Mouse (Mus musculus) megakaryocyte, embryonic 14.5 days (primary cell): ENCODE data around the gene Lcn6. TPM values are rescaled to one million over a fixed set of nuclear protein-coding genes. Genes with fewer than 3 reads are reported as not detected.
"Not testable (repeated sequence)": the region's sequence is repeated elsewhere in the genome, so short reads cannot be mapped to it uniquely, and the experiment has no call there.

ENCODE experiments used
- H3K27me3 ChIP-seq: replicated peaks from 2 replicates; pipeline ENCODE3; 2012; ENCODE audit warnings: inconsistent platforms
- H3K36me3 ChIP-seq: replicated peaks from 2 replicates; pipeline ENCODE3; 2012; ENCODE audit warnings: low read length, inconsistent platforms, mixed read lengths
- H3K4me1 ChIP-seq: 2 replicates; pipeline ENCODE4 v1.6.1; 2012; ENCODE audit warnings: inconsistent platforms
- H3K4me3 ChIP-seq: replicated peaks from 2 replicates; pipeline ENCODE3; 2012; ENCODE audit warnings: moderate library complexity, mild to moderate bottlenecking, inconsistent platforms
- H3K9me3 ChIP-seq: 2 replicates; pipeline ENCODE4 v1.6.1; 2012; ENCODE audit warnings: inconsistent platforms
- FLI1 ChIP-seq: IDR thresholded peaks from 2 replicates; pipeline ENCODE4 v1.6.1; 2012; ENCODE audit warnings: low read length, inconsistent platforms, mixed read lengths
- GATA1 ChIP-seq: IDR thresholded peaks from 3 replicates; pipeline ENCODE4 v1.6.1; 2012; ENCODE audit warnings: mixed read lengths, low read length, inconsistent platforms, borderline replicate concordance
- polyA plus RNA-seq: library from polyadenylated mRNA; stranded (reverse); fragments of >175 nt; gene quantifications from 2 replicates; pipeline ENCODE4 v1.2.3, GENCODE M21; 2012; ENCODE audit warnings: low replicate concordance; ENCODE audit not compliant: insufficient read depth

Lcn6 gene
- polyA plus RNA-seq, 1 experiment: not detected

- Histone ChIP-seq H3K9me3 (no peaks in the 10 kb centered on the region), H3K27me3 (peaks cover 68% of the 10 kb centered on the region), H3K4me3 (no peak overlapping the region), H3K4me1 (peaks cover 24% of the 10 kb centered on the region), H3K36me3 (no peaks in the 10 kb centered on the region)
- TF ChIP-seq GATA1 (no peak), FLI1 (no peak)
Measured at GRCm38 (mm10) chr2:25701001-25701400, 24.4 kb downstream of the Lcn6 start.

DNA sequence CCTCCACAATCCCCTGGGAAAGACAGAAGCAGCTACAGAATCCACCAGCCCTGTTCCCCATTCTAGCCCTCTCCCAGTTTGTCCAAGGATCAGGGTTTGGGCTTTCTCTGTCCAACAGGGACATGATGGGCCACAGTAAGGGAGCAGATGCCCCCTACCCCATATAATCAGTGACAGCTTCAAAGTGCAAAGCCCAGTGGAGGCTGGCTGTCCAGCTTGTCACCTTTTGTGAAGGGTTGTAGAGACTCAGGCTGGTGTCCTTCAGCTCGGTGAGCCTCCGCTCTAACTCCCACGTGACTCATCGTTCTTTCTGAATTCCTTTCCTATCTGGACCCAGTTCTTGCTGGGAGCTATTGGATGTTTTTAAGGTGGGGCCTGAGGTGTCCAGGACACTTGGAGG lies 27.1 kb downstream of the Lcn6 start:
- H3K4me3 ChIP-seq: no peak overlapping the region
- no peaks in the 10 kb centered on the region for H3K36me3 ChIP-seq
- H3K27me3 ChIP-seq: peaks cover 71% of the 10 kb centered on the region
- H3K4me1 ChIP-seq: peaks cover 41% of the 10 kb centered on the region
- H3K9me3 ChIP-seq: no peaks in the 10 kb centered on the region
- TF ChIP-seq FLI1 (no peak), GATA1 (no peak)

GRCm38 (mm10) chr2:25706643-25707481 lies 30.3 kb downstream of the Lcn6 start, which contains the start of gene Bmyc:
TSS of gene Bmyc (plus strand) at chr2:25706739.
- no peak for TF ChIP-seq FLI1
- no peak for TF ChIP-seq GATA1
- H3K4me1 ChIP-seq: peaks cover 33% of the 10 kb centered on the region
- peaks cover 57% of the 10 kb centered on the region for H3K27me3 ChIP-seq
- H3K9me3 ChIP-seq: no peaks in the 10 kb centered on the region
- H3K36me3 ChIP-seq: no peaks in the 10 kb centered on the region
- peak within 1 kb of the TSS; percentile 94 for H3K4me3 ChIP-seq

GRCm38 (mm10) chr2:25708121-25708520 lies 31.5 kb downstream of the Lcn6 start:
- H3K9me3 ChIP-seq: no peaks in the 10 kb centered on the region
- no peaks in the 10 kb centered on the region for H3K36me3 ChIP-seq
- peaks cover 46% of the 10 kb centered on the region for H3K27me3 ChIP-seq
- TF ChIP-seq GATA1 (no peak), FLI1 (no peak)
- H3K4me1 ChIP-seq: peaks cover 23% of the 10 kb centered on the region
- H3K4me3 ChIP-seq: no peak overlapping the region

- not testable (repeated sequence) for H3K4me3 ChIP-seq, H3K36me3 ChIP-seq, H3K9me3 ChIP-seq
- H3K27me3 ChIP-seq: peaks cover 37% of the 10 kb centered on the region
- peaks cover 17% of the 10 kb centered on the region for H3K4me1 ChIP-seq
Measured at GRCm38 (mm10) chr2:25709056-25709455, 32.5 kb downstream of the Lcn6 start.

GRCm38 (mm10) chr2:25709791-25710190 lies 33.2 kb downstream of the Lcn6 start:
- H3K27me3 ChIP-seq: peaks cover 36% of the 10 kb centered on the region
- H3K4me1 ChIP-seq: peaks cover 17% of the 10 kb centered on the region
- not testable (repeated sequence) for H3K9me3 ChIP-seq, H3K36me3 ChIP-seq, H3K4me3 ChIP-seq

DNA sequence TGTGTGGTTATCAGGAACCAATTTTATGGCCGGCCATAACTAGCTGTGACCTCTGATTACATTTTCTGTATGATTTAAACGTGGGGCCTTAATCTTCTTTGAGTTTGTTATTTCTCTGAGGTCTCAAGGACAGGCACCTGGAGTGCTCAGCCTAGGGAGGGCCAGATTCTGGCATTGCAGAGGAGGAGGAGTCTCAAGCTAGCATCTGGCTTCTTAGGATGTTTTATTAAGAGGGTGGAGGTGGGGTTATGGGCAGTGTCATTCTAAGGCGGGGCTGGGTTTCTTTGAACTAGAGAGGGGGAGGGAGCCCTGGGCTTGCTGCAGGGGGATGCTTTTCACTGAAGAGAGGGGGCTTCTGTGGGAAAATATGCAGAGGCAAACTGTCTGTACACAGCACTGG lies 35.1 kb downstream of the Lcn6 start:
- Histone ChIP-seq H3K4me1 (peaks cover 13% of the 10 kb centered on the region), H3K27me3 (peaks cover 29% of the 10 kb centered on the region)
- not testable (repeated sequence) for H3K9me3 ChIP-seq, H3K4me3 ChIP-seq, H3K36me3 ChIP-seq

- peaks cover 16% of the 10 kb centered on the region for H3K27me3 ChIP-seq
- H3K4me1 ChIP-seq: no peaks in the 10 kb centered on the region
- no peak overlapping the region for H3K4me3 ChIP-seq
- H3K9me3 ChIP-seq: peaks cover 4% of the 10 kb centered on the region; the same call in 1 of the 2 replicates
- no peaks in the 10 kb centered on the region for H3K36me3 ChIP-seq
- TF ChIP-seq GATA1: no peak
- no peak for TF ChIP-seq FLI1
Measured at GRCm38 (mm10) chr2:25717222-25717621, 40.6 kb downstream of the Lcn6 start.

Other genes starting within 250 kb of the Lcn6 start
- 13.1 and 24.3 TPM in 2 replicates for gene Abca2, start 248.1 kb upstream of the Lcn6 start, polyA plus RNA-seq
- not detected in 2 replicates for gene Clic3, start 219.9 kb upstream of the Lcn6 start, polyA plus RNA-seq
- gene Paxx, start 215.7 kb upstream of the Lcn6 start, polyA plus RNA-seq: 51.1 and 52.3 TPM in 2 replicates
- gene Ptgds, start 206.7 kb upstream of the Lcn6 start, polyA plus RNA-seq: not detected in 2 replicates
- not detected in 2 replicates for gene Lcn12, start 182.9 kb upstream of the Lcn6 start, polyA plus RNA-seq
- 46.2 and 91.1 TPM in 2 replicates for gene Fbxw5, start 176.0 kb upstream of the Lcn6 start, polyA plus RNA-seq
- gene C8g, start 175.1 kb upstream of the Lcn6 start, polyA plus RNA-seq: 0.43 TPM in 1 of 2 replicates, not detected in the other
- gene Traf2, start 129.8 kb upstream of the Lcn6 start, polyA plus RNA-seq: 0.78 and 7.0 TPM in 2 replicates
- gene Edf1, start 118.9 kb upstream of the Lcn6 start, polyA plus RNA-seq: 316 and 1,404 TPM in 2 replicates
- gene Mamdc4, start 101.9 kb upstream of the Lcn6 start, polyA plus RNA-seq: 0.75 TPM in 1 of 2 replicates, not detected in the other
- 4.7 TPM in 1 of 2 replicates, not detected in the other for gene Phpt1, start 101.6 kb upstream of the Lcn6 start, polyA plus RNA-seq
- 0.44 and 0.85 TPM in 2 replicates for gene Ajm1, start 95.0 kb upstream of the Lcn6 start, polyA plus RNA-seq
- gene Rabl6, start 68.3 kb upstream of the Lcn6 start, polyA plus RNA-seq: 36.6 and 58.2 TPM in 2 replicates
- gene Ccdc183, start 59.1 kb upstream of the Lcn6 start, polyA plus RNA-seq: 0.15 TPM in 1 of 2 replicates, not detected in the other
- gene Tmem141, start 54.8 kb upstream of the Lcn6 start, polyA plus RNA-seq: 0.94 TPM in 1 of 2 replicates, not detected in the other
- 0.49 TPM in 1 of 2 replicates, not detected in the other for gene Fcna, start 48.8 kb upstream of the Lcn6 start, polyA plus RNA-seq
- not detected in 2 replicates for gene Lcn8, start 23.7 kb upstream of the Lcn6 start, polyA plus RNA-seq
- gene Lcn5, start 18.8 kb upstream of the Lcn6 start, polyA plus RNA-seq: not detected in 2 replicates
- gene Lcn10, start 5.9 kb downstream of the Lcn6 start, polyA plus RNA-seq: not detected in 2 replicates
- gene Obp2a, start 23.3 kb downstream of the Lcn6 start, polyA plus RNA-seq: not detected in 2 replicates
- gene Bmyc, start 30.0 kb downstream of the Lcn6 start, polyA plus RNA-seq: 55.7 and 68.2 TPM in 2 replicates
- not detected in 2 replicates for gene Obp2b, start 60.2 kb downstream of the Lcn6 start, polyA plus RNA-seq
- gene Lcn3, start 88.8 kb downstream of the Lcn6 start, polyA plus RNA-seq: not detected in 2 replicates
- gene Lcn11, start 100.2 kb downstream of the Lcn6 start, polyA plus RNA-seq: not detected in 2 replicates
- gene Gm13539, start 105.5 kb downstream of the Lcn6 start, polyA plus RNA-seq: not detected in 2 replicates
- gene Glt6d1, start 139.1 kb downstream of the Lcn6 start, polyA plus RNA-seq: not detected in 2 replicates
- not detected in 2 replicates for gene Lcn9, start 146.4 kb downstream of the Lcn6 start, polyA plus RNA-seq
- gene Sohlh1, start 170.5 kb downstream of the Lcn6 start, polyA plus RNA-seq: not detected in 2 replicates
- gene Kcnt1, start 186.9 kb downstream of the Lcn6 start, polyA plus RNA-seq: not detected in 2 replicates